Mouse (Mus musculus) heart, adult 2 months (tissue): ENCODE results near the gene Spata16.

Source experiments
- CTCF ChIP-seq: fragments of 200-600 bp; IDR thresholded peaks from 2 replicates; pipeline ENCODE4 v1.8.1; 2022; ENCODE audit warnings: antibody characterized with exemption, mild to moderate bottlenecking, moderate library complexity
- EP300 ChIP-seq: fragments of 200-500 bp; IDR thresholded peaks from 2 replicates; pipeline ENCODE4 v1.6.1; 2011; ENCODE audit warnings: low read depth, low read length, control low read depth; ENCODE audit not compliant: insufficient read depth
- POLR2A ChIP-seq: fragments of 200-500 bp; IDR thresholded peaks from 2 replicates; pipeline ENCODE4 v1.6.1; 2011; ENCODE audit warnings: mild to moderate bottlenecking, low read depth, low read length, control low read depth; ENCODE audit not compliant: insufficient read depth

GRCm38 (mm10) chr3:26793334-26794101 lies 156.1 kb downstream of the Spata16 start:
- TF ChIP-seq POLR2A (no peak), CTCF (no peak), EP300 (no peak)
